Mouse (Mus musculus) bone marrow macrophage, adult 2 months (primary cell): ENCODE results near the gene Wdsub1.

Source experiments
- CTCF ChIP-seq: IDR thresholded peaks from 2 replicates; pipeline ENCODE4 v1.5.1; 2012; ENCODE audit warnings: low read depth, mild to moderate bottlenecking, low read length, moderate library complexity
- POLR2A ChIP-seq: IDR thresholded peaks from 2 replicates; pipeline ENCODE4 v1.6.1; 2012; ENCODE audit warnings: mild to moderate bottlenecking, low read depth, low read length, borderline replicate concordance

GRCm38 (mm10) chr2:59841944-59842343 lies 40.4 kb downstream of the Wdsub1 start:
- no peak for TF ChIP-seq CTCF
- TF ChIP-seq POLR2A = no peak
